Mouse (Mus musculus) brain, adult 10 weeks (tissue): ENCODE results near the gene Tktl2. TPM values are rescaled to one million over a fixed set of nuclear protein-coding genes. Genes with fewer than 3 reads are reported as not detected.

ENCODE experiments used
- polyA plus RNA-seq: library from polyadenylated mRNA; stranded (reverse); fragments of 350-450 nt; fragmentation: Illumina TruSeq; extraction: RNeasy Lipid Tissue Mini Kit (QIAGEN cat#74804); gene quantifications from one replicate; pipeline ENCODE4 v1.2.3, GENCODE M21; 2015; ENCODE audit warnings: low read depth, low replicate concordance

The Tktl2 gene
- polyA plus RNA-seq = 0.15 TPM

GRCm38 (mm10) chr8:66511537-66511936 is at the start of gene Tktl2:
Tktl2 (plus strand) TSS chr8:66511756.

GRCm38 (mm10) chr8:66486084-66486763 is 25.3 kb upstream of the Tktl2 start, which contains the start of gene Tma16:
Tma16 (minus strand) TSS chr8:66486530.

Other genes with a start within 250 kb of the Tktl2 start
- gene Tma16, start 25.2 kb upstream of the Tktl2 start, polyA plus RNA-seq = 9.1 TPM
- gene Npy5r, start 176.4 kb downstream of the Tktl2 start, polyA plus RNA-seq = 6.0 TPM
- 22.1 TPM for gene Npy1r, start 185.4 kb downstream of the Tktl2 start, polyA plus RNA-seq